Mouse (Mus musculus) lung, adult 2 months (tissue): Measurements from ENCODE around the gene Dnajc27.

Source experiments
- CTCF ChIP-seq: fragments of 200-500 bp; IDR thresholded peaks from 2 replicates; pipeline ENCODE4 v1.5.1; 2011; ENCODE audit warnings: mild to moderate bottlenecking, low read length, control low read depth; ENCODE audit not compliant: insufficient read depth
- POLR2A ChIP-seq: fragments of 200-500 bp; IDR thresholded peaks from 2 replicates; pipeline ENCODE4 v1.6.1; 2011; ENCODE audit warnings: low read depth, mild to moderate bottlenecking, control low read depth, low read length, borderline replicate concordance; ENCODE audit errors: extremely low read depth

- no peak for TF ChIP-seq CTCF
- no peak for TF ChIP-seq POLR2A
These were observed 7.0 kb upstream of the Dnajc27 start for GRCm38 (mm10) chr12:4075407-4075806.
